Mouse (Mus musculus): ENCODE measurements around the gene Ctxn1. TPM values are rescaled to one million over a fixed set of nuclear protein-coding genes. Genes with fewer than 3 reads are reported as not detected.

The Ctxn1 gene
- polyA plus RNA-seq (2014; fragmentation: Nextera tagmentation; extraction: Ambion mirVana) = 33.0 and 33.5 TPM in 2 replicates

DNA sequence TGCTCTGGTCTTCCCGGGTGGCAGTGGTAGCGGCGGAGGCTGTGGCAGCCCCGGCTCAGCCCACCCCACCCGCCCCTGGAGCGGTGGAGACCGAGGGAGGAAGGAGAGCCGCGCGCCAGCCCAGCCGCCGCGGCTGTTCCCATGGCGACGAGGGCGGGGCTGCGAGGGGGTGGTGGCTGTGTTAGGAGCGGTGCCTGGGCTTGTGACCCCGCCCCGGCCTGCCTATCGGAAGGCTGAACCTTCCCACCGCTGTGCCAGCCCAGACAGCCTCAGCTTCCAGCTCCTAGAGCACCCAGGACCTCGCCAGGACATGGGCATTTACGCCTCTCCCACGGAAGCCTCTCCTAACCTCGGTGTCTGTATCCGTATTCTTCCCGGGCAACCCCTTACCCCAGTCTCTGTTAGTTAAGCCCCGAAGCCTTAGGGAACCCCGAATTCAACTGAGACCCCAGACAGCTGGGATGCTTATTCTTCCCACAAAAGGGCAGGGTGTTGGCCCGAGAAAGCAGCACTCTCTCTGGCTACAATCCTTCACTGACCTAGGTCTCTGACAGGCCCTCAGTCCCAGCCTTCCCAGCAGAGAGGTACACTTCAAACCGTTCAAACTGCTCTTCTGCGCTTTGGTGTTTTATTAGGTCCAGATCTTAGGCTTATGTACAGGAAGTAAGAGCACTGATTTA lies at the start of gene Ctxn1:
Ctxn1 (minus strand) TSS at position 150 of the 680 bp plus-strand sequence.
- peak; percentile 92 for ATAC-seq (replicated peaks; ENCODE audit: insufficient number of reproducible peaks, low FRiP score, low TSS enrichment)
- Histone ChIP-seq H3K27ac (ENCODE audit: low read depth, low read length) (peak within 1 kb of the TSS; percentile 72), H3K27me3 (ENCODE audit: control insufficient read depth, insufficient read depth, low read length) (no peaks in the 10 kb centered on the region), H3K9me3 (replicated peaks; ENCODE audit: control insufficient read depth, low read length) (no peaks in the 10 kb centered on the region), H3K9ac (ENCODE audit: low read depth, low read length) (peak within 1 kb of the TSS; percentile 88), H3K4me2 (peak within 1 kb of the TSS; percentile 92), H3K4me1 (ENCODE audit: control insufficient read depth, insufficient read depth, low read length) (peaks cover 10% of the 10 kb centered on the region; the same call in 1 of the 2 replicates), H3K4me3 (ENCODE audit: low read depth, low read length) (peak within 1 kb of the TSS; percentile 72), H3K36me3 (ENCODE audit: control insufficient read depth, insufficient read depth, low read length) (peaks cover 11% of the 10 kb centered on the region; the same call in 1 of the 2 replicates)
- WGBS (ENCODE audit: insufficient replicate concordance) = 5% methylated on average over 33 of the region's 33 CpGs

DNA sequence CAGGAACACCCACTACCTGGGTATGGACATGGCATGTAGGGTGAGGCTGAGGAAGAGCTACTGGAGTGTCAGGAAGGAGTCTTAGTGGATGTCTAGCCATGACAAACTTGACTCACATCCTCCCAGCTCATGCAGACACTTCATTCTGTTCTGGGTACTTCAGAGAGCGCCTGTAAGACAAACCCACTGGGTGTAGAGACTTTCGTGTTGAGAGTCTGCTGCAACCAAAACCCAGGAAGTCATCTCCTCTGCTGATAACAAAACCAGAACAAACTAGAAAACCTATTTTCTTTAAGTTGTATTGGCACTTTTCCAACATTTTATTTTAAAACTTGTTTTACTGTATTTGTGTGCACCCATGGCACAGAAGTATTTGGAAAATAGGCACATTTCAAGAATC lies 46.8 kb upstream of the Ctxn1 start:
- Histone ChIP-seq H3K9ac (ENCODE audit: low read depth, low read length) (no peak overlapping the region), H3K9me3 (replicated peaks; ENCODE audit: control insufficient read depth, low read length) (no peaks in the 10 kb centered on the region), H3K4me1 (ENCODE audit: control insufficient read depth, insufficient read depth, low read length) (no peaks in the 10 kb centered on the region), H3K36me3 (ENCODE audit: control insufficient read depth, insufficient read depth, low read length) (peaks cover 42% of the 10 kb centered on the region), H3K27me3 (ENCODE audit: control insufficient read depth, insufficient read depth, low read length) (no peaks in the 10 kb centered on the region), H3K27ac (ENCODE audit: low read depth, low read length) (no peak overlapping the region), H3K4me3 (ENCODE audit: low read depth, low read length) (no peak overlapping the region), H3K4me2 (no peak overlapping the region)
- 81% methylated on average over 2 of the region's 2 CpGs for WGBS (ENCODE audit: insufficient replicate concordance)
- no peak for ATAC-seq (replicated peaks; ENCODE audit: insufficient number of reproducible peaks, low FRiP score, low TSS enrichment)

DNA sequence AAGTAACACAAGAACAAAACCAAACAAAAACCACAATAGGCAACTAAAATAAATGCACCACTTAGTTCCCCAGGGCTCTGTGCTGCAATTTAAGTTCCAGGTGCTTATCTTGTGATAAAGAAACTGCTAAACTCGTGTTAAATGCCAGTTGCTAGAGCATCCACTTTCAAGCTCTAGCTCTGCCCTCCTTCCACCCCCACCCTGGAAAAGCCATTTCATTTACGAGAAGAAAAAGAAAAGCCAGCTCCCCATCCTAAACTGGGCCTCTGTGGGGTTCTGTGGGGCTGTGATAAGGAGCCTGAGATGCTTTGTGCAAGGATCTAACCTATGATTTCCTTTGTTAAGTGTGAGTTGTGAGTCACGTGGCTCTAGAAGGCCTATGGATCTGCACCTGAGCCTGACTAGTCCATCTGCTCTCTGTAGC lies 45.1 kb upstream of the Ctxn1 start:
- peaks cover 47% of the 10 kb centered on the region for H3K36me3 ChIP-seq (ENCODE audit: control insufficient read depth, insufficient read depth, low read length)
- no peaks in the 10 kb centered on the region for H3K27me3 ChIP-seq (ENCODE audit: control insufficient read depth, insufficient read depth, low read length)
- H3K4me2 ChIP-seq = no peak overlapping the region
- WGBS (ENCODE audit: insufficient replicate concordance) = 48% methylated on average over 3 of the region's 3 CpGs
- no peak overlapping the region for H3K4me3 ChIP-seq (ENCODE audit: low read depth, low read length)
- peak; percentile 68; the same call in 1 of the 2 replicates for ATAC-seq (replicated peaks; ENCODE audit: insufficient number of reproducible peaks, low FRiP score, low TSS enrichment)
- no peaks in the 10 kb centered on the region for H3K9me3 ChIP-seq (replicated peaks; ENCODE audit: control insufficient read depth, low read length)
- no peaks in the 10 kb centered on the region for H3K4me1 ChIP-seq (ENCODE audit: control insufficient read depth, insufficient read depth, low read length)
- no peak overlapping the region for H3K27ac ChIP-seq (ENCODE audit: low read depth, low read length)
- H3K9ac ChIP-seq (ENCODE audit: low read depth, low read length) = no peak overlapping the region

DNA sequence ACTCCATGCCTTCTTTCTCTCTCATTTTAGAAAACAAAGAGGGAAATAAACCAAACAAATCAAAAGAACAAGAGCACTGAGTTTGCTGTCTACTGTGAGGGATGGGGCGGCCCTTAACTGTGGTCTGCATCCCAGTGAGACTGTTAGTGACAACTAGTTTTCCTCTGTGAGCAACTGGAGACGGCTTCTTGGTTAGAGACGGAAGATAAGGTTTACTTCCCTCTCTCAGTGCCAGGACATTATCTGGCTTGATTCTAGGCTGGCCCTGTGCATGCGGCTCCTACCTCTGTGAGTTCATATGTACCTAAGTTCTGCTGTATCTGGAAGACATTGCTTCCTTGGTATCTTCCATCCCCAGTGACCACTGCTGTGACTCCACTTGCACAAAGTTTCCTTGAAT lies 38.7 kb upstream of the Ctxn1 start:
- no peaks in the 10 kb centered on the region for H3K27me3 ChIP-seq (ENCODE audit: control insufficient read depth, insufficient read depth, low read length)
- H3K36me3 ChIP-seq (ENCODE audit: control insufficient read depth, insufficient read depth, low read length) = peaks cover 46% of the 10 kb centered on the region
- 79% methylated on average over 4 of the region's 4 CpGs for WGBS (ENCODE audit: insufficient replicate concordance)
- H3K9me3 ChIP-seq (replicated peaks; ENCODE audit: control insufficient read depth, low read length) = no peaks in the 10 kb centered on the region
- no peak overlapping the region for H3K4me2 ChIP-seq
- H3K4me3 ChIP-seq (ENCODE audit: low read depth, low read length) = no peak overlapping the region
- H3K4me1 ChIP-seq (ENCODE audit: control insufficient read depth, insufficient read depth, low read length) = no peaks in the 10 kb centered on the region
- no peak for ATAC-seq (replicated peaks; ENCODE audit: insufficient number of reproducible peaks, low FRiP score, low TSS enrichment)
- H3K9ac ChIP-seq (ENCODE audit: low read depth, low read length) = no peak overlapping the region
- H3K27ac ChIP-seq (ENCODE audit: low read depth, low read length) = no peak overlapping the region

DNA sequence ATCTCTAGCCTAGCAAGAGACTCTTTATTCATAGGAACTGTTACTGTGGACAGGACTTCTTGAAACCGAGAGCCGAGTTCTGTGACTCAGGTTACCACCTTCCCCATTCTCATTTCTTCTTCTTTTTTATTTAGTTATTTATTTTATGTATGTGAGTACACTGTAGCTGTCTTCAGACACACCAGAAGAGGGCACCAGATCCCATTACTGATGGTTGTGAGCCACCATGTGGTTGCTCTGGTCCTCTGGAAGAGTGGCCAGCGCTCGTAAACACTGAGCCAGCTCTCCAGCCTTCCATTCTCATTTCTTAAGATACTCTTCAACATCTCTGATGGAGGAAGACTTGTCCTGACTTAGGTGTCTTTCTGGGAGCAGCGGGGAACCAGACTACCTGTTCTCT lies 33.7 kb upstream of the Ctxn1 start:
- H3K4me1 ChIP-seq (ENCODE audit: control insufficient read depth, insufficient read depth, low read length) = no peaks in the 10 kb centered on the region
- H3K27ac ChIP-seq (ENCODE audit: low read depth, low read length) = no peak overlapping the region
- H3K9me3 ChIP-seq (replicated peaks; ENCODE audit: control insufficient read depth, low read length) = no peaks in the 10 kb centered on the region
- no peaks in the 10 kb centered on the region for H3K27me3 ChIP-seq (ENCODE audit: control insufficient read depth, insufficient read depth, low read length)
- peaks cover 27% of the 10 kb centered on the region for H3K36me3 ChIP-seq (ENCODE audit: control insufficient read depth, insufficient read depth, low read length)
- 91% methylated on average over 5 of the region's 5 CpGs for WGBS (ENCODE audit: insufficient replicate concordance)
- no peak overlapping the region for H3K4me2 ChIP-seq
- H3K9ac ChIP-seq (ENCODE audit: low read depth, low read length) = no peak overlapping the region
- ATAC-seq (replicated peaks; ENCODE audit: insufficient number of reproducible peaks, low FRiP score, low TSS enrichment) = no peak
- H3K4me3 ChIP-seq (ENCODE audit: low read depth, low read length) = no peak overlapping the region

DNA sequence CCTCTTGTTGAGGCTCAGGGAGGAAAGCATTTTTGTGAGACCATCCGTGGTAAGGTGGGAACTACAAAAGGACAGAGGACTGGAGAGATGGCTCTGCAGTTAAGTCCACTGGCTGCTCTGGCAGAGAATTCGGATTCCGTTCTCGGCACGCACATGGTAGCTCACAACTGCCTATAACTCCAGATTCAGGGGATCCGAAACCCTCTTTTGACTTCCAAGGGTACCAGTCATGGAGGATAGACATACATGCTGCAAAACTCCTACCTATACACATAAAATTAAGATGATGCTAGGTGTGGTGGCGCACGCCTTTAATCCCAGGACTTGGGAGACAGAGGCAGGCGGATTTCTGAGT lies 17.0 kb upstream of the Ctxn1 start:
- peaks cover 6% of the 10 kb centered on the region for H3K4me1 ChIP-seq (ENCODE audit: control insufficient read depth, insufficient read depth, low read length)
- H3K27ac ChIP-seq (ENCODE audit: low read depth, low read length) = no peak overlapping the region
- no peak for ATAC-seq (replicated peaks; ENCODE audit: insufficient number of reproducible peaks, low FRiP score, low TSS enrichment)
- peak overlapping the region; percentile 87 for H3K4me3 ChIP-seq (ENCODE audit: low read depth, low read length)
- H3K9me3 ChIP-seq (replicated peaks; ENCODE audit: control insufficient read depth, low read length) = no peaks in the 10 kb centered on the region
- H3K4me2 ChIP-seq = peak overlapping the region; percentile 81
- H3K9ac ChIP-seq (ENCODE audit: low read depth, low read length) = peak overlapping the region; percentile 95
- WGBS (ENCODE audit: insufficient replicate concordance) = 27% methylated on average over 9 of the region's 9 CpGs
- H3K36me3 ChIP-seq (ENCODE audit: control insufficient read depth, insufficient read depth, low read length) = peaks cover 17% of the 10 kb centered on the region
- H3K27me3 ChIP-seq (ENCODE audit: control insufficient read depth, insufficient read depth, low read length) = no peaks in the 10 kb centered on the region

DNA sequence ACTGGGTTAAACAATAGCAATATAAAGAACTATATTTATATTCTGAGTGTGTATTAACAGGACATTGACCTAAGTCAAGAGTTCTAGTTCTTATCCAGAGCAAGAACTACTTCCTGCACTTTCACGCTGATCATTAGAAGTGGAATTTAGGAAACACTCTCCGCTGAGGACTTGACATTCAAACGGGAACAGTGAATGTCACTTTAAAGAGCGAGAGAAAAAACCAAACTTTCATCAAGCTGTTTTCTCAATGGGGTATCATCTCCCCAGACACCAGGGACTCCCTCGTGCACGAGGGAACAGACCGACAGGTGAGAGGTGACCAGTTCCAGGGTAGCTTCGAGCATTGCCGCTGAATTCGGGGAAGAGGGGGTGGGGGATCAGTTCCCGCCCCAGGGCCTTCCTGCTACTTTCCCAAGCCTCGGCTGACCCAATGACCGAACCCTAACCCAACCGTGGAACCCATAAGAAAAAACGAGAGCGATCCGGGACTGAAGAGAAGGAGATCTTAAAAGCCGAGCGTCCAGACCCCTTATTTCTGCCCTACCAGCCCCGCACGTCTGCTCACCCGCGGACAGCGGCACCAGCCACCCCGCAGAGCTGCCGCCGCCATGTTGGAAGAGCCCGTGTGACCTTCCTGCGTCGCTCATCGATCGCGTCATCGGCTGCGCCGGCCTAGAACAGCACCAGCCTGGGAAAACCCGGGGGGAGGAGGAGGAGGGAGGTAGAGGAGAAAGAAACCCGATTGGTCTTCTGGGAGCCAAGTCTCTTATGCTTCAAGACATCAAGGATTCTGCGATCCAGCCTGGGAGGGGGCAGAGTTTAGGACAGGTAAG lies 16.4 kb upstream of the Ctxn1 start, which contains the start of gene Timm44:
Timm44 (minus strand) TSS at position 639 of the 836 bp plus-strand sequence.
- ATAC-seq (replicated peaks; ENCODE audit: insufficient number of reproducible peaks, low FRiP score, low TSS enrichment) = peak; percentile 95
- H3K27ac ChIP-seq (ENCODE audit: low read depth, low read length) = no peak within 1 kb of the TSS
- peak within 1 kb of the TSS; percentile 95 for H3K9ac ChIP-seq (ENCODE audit: low read depth, low read length)
- H3K4me3 ChIP-seq (ENCODE audit: low read depth, low read length) = peak within 1 kb of the TSS; percentile 87
- H3K9me3 ChIP-seq (replicated peaks; ENCODE audit: control insufficient read depth, low read length) = no peaks in the 10 kb centered on the region
- H3K36me3 ChIP-seq (ENCODE audit: control insufficient read depth, insufficient read depth, low read length) = peaks cover 17% of the 10 kb centered on the region
- H3K27me3 ChIP-seq (ENCODE audit: control insufficient read depth, insufficient read depth, low read length) = no peaks in the 10 kb centered on the region
- peak within 1 kb of the TSS; percentile 81 for H3K4me2 ChIP-seq
- peaks cover 6% of the 10 kb centered on the region for H3K4me1 ChIP-seq (ENCODE audit: control insufficient read depth, insufficient read depth, low read length)
- under 1% methylated on average over 39 of the region's 39 CpGs for WGBS (ENCODE audit: insufficient replicate concordance)

DNA sequence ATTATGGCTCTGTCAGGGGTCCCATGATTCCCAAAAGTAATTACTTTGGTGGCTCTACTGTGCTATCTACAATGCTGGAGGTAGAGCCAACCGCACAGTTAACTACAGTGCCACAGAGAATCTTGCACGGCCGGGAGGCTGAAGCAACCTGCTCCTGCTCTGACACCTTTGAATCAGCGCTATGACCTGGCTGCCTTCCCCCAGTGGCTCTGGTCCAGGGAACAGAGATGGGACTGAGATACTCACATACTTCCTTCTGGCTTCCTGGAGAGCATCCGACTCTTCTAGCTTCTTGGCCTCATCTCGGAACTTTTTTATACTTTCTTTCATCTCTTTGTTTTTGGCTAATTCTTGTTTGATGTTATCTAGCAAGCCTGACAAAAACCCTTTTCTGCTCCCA lies 10.5 kb upstream of the Ctxn1 start:
- 93% methylated on average over 6 of the region's 6 CpGs for WGBS (ENCODE audit: insufficient replicate concordance)
- Histone ChIP-seq H3K36me3 (ENCODE audit: control insufficient read depth, insufficient read depth, low read length) (peaks cover 58% of the 10 kb centered on the region), H3K9me3 (replicated peaks; ENCODE audit: control insufficient read depth, low read length) (no peaks in the 10 kb centered on the region), H3K27ac (ENCODE audit: low read depth, low read length) (no peak overlapping the region), H3K4me1 (ENCODE audit: control insufficient read depth, insufficient read depth, low read length) (peaks cover under 1% of the 10 kb centered on the region), H3K4me3 (ENCODE audit: low read depth, low read length) (no peak overlapping the region), H3K9ac (ENCODE audit: low read depth, low read length) (no peak overlapping the region), H3K27me3 (ENCODE audit: control insufficient read depth, insufficient read depth, low read length) (no peaks in the 10 kb centered on the region), H3K4me2 (no peak overlapping the region)
- ATAC-seq (replicated peaks; ENCODE audit: insufficient number of reproducible peaks, low FRiP score, low TSS enrichment) = no peak

Data from heart, embryonic 11.5 days (tissue).